Mouse (Mus musculus) urinary bladder, adult 2 months (tissue): Measurements from ENCODE around the gene Sult6b1. TPM values are rescaled to one million over a fixed set of nuclear protein-coding genes. Genes with fewer than 3 reads are reported as not detected.

Experiments used
- DNase-seq: peaks from one replicate; pipeline ENCODE4 v3.0.0; 2022; ENCODE audit warnings: low spot score
- polyA plus RNA-seq: library from polyadenylated mRNA; depleted of rRNA; stranded (reverse); fragments of >200 nt; gene quantifications from 2 replicates; pipeline ENCODE4 v1.2.3, GENCODE M21; 2012; rRNA removed

Sult6b1 gene
- not detected in 2 replicates for polyA plus RNA-seq

DNA sequence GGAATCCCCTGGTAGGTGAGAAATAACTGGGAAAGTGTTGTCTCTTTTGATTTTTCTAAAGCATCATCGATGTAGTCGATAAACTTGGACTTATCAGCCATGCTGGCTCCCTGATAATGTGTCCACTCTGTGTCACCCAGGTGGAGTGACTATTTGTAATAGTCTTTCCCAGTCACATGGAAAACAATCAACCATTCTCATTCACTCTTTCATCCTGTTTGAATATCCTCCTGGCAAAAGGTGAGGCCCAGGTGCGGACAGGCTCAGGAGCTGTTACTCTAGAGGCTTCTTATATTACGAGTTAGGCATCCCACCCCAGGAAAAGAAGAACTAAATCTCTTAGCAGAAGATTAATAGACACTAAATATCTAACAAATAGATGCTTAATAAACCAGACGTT lies at the start of gene Sult6b1:
Gene Sult6b1 (minus strand): TSS at position 101 of the 400 bp plus-strand sequence.
- no peak for DNase-seq

- no peak for DNase-seq
Observed at GRCm38 (mm10) chr17:78953240-78953639, 46.4 kb upstream of the Sult6b1 start.

DNA sequence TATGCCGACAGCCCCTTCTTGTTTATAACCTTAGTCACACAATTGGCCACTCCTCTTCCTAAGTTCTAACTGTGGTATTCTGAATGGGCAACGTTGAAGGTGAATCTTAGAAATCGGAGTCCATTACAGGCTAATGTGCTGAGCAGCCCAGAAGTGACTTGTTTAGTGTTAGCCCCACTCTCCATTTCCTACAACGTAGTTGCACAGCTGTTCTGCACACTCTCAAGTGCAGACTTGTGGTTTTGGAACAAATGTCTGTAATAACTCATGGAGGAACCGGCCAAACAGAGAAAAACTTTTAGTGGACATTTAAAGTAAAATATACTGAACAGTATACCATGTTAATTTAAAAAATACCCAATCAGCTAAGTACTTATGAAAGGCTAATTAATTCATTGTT lies 45.3 kb upstream of the Sult6b1 start:
- DNase-seq = no peak

GRCm38 (mm10) chr17:78951225-78951624 lies 44.4 kb upstream of the Sult6b1 start:
- no peak for DNase-seq

GRCm38 (mm10) chr17:78942579-78942978 lies 35.8 kb upstream of the Sult6b1 start:
- DNase-seq = no peak

DNA sequence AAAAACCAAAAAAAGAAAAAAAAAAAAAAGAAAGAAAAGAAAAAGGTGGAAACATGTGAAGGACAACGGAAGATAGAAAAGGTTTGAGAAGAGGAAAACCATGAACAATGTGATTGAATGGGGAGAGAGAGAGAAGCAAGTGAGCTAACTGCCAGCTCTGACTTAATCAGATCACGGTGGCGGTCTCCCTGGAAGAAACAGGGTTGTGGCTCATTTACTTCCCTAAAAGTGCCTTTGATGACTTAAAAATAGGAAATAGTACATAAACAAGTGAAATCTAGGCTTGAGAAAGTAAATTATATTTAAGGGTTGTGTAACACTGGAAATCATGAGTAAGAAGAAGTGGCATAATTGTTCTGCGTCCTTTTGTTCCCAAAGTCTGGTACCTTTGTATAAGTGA lies 32.1 kb upstream of the Sult6b1 start:
- DNase-seq = no peak

DNA sequence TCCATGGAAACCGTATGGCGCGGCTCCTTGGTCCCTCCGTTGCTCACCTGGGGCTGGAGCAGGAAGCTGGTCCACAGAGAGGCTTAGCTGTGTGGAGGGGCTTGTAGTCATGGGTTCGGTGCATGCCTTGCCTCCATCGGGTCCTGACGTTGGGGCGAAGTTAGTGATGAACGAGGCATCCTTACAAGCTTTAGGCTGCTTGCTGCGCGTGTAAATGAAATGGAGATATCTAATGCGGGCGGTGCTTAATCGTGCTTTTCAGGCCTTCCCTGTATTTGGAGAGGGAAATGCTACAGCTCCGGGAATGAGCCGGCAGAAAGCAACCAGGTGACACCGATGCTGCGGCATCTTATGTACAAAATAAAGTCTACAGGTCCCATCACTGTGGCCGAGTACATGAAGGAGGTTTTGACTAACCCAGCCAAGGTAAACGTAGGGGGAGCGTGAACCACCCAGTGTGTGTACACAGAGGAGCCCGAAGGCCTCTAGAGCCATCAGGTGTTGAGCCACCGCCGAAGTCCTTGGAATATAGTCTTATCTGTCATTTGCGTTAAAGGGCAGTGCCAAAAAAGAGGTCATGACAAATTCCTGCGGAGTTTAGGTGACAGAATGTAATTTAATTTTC lies 30.5 kb upstream of the Sult6b1 start:
- DNase-seq = no peak

DNA sequence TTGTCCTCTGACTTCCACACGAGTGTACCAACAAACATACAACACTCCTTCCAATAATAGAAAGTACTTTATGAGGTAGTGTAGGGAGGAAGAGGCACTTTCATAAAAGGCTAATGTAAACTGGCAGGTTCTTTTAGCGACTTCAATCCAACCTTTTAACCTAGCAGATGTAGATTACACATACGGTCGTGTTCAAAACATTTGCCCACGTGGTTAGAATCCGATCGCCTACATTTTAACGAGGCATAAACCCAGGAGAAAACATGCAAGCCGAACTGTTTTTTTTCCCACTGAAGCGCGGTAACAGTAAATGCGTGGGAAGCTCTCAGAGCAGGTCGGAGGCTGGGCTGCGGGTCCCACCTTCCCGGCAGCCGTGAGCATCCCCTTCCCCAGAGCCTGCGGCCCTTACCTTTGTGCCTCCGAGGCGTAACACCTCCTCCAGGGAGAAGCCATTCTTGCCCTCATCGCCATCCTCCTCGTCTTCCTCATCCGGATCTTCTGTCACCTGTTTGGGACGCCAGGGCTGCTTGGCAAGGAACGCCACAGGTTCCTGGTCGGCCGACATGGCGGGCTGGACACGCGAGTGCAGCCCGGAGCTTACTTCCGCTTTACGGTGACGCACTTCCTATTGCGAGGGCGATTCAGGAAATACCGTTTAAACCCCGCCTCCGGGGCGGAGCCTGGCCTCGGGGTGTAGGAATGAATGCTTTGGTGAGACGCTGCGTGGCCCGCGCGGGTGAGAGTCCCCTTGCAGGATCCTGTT lies 29.9 kb upstream of the Sult6b1 start, which contains the start of the genes Cebpz and Ndufaf7:
Gene Cebpz (minus strand): TSS at position 601 of the 763 bp plus-strand sequence.
Gene Ndufaf7 (plus strand): TSS at position 671 of the 763 bp plus-strand sequence.
- peak; percentile 80 for DNase-seq

- DNase-seq = no peak
Observed at GRCm38 (mm10) chr17:78935857-78936256, 29.1 kb upstream of the Sult6b1 start.

DNA sequence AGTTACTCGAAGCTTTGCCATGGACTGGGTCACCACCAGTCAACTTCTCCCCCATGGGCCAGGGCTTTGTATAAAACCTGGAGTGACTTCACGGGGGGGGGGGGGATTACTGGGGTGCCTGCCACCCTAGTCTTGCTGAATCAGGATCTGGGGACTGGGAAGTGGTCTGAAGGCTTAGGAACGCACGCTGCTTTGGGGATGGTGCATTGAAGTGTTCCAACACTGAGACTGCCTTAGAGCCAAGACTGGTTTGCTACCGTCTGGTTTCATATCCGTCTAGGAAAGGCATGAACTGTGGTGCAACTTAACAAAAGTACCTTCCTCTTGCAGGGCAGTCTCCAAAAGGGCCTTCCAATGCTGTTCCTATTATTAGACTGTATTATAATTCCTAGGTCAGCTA lies 10.9 kb upstream of the Sult6b1 start:
- DNase-seq = no peak

- no peak for DNase-seq
Observed at GRCm38 (mm10) chr17:78916899-78917298, 10.1 kb upstream of the Sult6b1 start.

GRCm38 (mm10) chr17:78916369-78916813 lies 9.6 kb upstream of the Sult6b1 start, which contains the start of gene Cebpzos:
Gene Cebpzos, plus strand, starts transcription at chr17:78916500.
- peak; percentile 72 for DNase-seq

DNA sequence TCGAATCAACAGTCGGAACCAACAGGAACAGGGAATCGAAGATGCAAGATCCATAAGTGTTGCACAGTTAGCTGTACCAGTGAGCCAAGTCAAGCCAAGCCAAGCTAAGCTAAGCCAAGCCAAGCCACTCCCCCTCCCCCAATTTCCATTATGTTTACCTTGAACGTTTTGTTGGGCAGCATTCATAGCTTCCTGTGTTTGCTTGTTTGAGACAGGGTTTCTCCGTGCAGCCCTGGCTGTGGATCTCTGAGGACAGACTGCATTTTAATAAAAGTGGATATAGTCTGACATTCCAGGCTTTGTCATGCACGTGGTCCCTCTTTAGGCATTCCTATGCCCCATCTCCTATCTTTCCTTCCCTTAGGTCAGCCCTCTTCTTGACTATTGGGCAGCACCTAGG lies 9.0 kb upstream of the Sult6b1 start:
- no peak for DNase-seq

DNA sequence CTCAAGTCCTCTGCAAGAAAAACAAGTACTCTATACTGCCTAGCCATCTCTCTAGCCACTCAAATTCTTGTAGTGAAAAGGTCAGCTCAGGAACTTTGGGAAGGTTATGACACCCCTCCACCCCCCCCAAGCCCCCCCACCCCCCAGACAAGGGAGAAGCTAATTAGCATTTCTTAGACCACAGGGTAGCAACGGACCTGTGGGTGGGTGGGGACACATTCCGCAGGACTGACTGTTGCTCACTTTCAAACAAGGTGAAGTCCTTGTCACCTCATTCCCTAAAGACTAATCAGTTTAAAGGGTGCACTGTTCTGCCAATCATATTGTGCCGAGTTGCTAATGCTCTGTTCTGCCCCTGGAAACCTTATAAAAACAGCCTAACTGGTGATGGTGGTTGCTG lies 7.1 kb upstream of the Sult6b1 start:
- no peak for DNase-seq

DNA sequence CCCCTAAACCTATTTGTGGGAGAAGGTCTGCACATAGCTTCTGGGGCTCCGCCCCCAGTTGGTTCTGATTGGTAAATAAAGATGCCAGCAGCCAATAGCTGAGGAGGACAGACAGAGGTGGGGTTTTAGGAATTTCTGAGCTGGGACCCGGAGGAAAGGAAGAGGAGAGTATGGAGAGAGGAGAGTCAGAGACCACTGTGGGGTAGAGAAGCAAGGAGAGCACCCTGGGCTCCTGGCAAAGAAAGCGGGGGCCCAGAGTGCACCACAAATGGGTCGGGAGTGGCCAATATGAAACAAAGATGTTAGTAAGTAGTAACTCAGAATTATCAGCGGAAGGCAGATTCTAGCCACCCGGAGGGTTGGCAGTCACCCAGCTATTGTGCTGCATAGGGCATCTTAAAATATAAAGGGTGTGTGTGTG lies 6.1 kb upstream of the Sult6b1 start:
- no peak for DNase-seq

- no peak for DNase-seq
Observed at GRCm38 (mm10) chr17:78909374-78909773, 2.6 kb upstream of the Sult6b1 start.

DNA sequence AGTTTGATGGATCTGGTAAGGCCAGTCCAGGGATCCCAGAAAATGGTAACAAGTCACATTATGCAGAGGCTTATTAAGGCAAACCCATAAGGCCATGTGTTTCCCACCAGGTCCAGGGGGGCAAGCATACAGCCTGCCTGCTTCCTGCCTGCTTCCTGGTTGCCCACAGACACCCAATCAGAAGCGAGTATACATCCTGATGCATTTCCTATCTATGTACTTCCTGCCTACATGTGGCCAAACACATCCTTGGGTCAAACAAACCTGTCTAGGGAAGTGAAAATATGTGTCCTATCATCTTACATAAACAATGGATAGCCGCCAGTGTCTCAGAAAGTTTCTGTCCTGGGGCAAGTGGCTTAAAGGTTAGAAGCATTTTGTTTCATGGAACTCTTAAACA lies 3.6 kb downstream of the Sult6b1 start:
- DNase-seq = no peak

DNA sequence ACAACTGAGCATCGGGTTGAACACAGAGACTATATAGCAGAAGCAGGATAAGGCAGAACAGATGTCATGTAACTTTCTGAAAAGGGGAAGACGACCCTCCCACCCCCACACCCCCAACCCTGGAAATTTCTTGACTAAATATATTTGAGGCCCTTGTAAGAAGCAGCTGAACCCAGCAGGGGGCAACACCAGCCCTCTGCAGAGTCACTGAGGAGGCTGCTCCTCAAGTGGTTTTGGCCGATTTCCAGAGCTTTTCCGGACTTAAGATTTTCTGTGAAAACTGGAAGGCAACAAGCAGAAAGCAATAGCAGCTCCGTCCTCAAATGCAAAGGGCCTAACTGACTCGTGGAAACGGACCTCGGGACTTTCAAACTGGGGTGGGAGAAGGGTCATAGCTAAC lies 11.4 kb downstream of the Sult6b1 start:
- no peak for DNase-seq

DNA sequence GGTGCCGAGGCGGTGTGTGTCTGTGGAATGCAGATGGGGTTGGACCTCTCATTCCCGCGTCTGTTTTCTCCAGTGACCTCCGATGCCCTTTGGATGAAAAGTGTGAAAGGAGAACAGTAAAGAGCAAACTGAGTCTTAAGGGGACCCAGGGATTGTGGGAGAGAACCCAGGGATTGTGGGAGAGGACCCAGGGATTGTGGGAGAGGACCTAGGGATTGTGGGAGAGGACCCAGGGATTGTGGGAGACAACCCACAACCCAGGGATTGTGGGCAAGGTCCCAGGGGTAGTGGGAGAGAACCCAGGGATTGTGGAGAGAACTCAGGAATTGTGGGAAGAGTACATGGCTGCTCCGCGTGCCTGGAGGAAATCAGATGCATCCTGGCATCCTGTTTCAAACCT lies 11.8 kb downstream of the Sult6b1 start:
- DNase-seq = no peak

GRCm38 (mm10) chr17:78891020-78891419 lies 15.8 kb downstream of the Sult6b1 start:
- DNase-seq = no peak

GRCm38 (mm10) chr17:78889184-78889583 lies 17.6 kb downstream of the Sult6b1 start:
- DNase-seq = no peak

DNA sequence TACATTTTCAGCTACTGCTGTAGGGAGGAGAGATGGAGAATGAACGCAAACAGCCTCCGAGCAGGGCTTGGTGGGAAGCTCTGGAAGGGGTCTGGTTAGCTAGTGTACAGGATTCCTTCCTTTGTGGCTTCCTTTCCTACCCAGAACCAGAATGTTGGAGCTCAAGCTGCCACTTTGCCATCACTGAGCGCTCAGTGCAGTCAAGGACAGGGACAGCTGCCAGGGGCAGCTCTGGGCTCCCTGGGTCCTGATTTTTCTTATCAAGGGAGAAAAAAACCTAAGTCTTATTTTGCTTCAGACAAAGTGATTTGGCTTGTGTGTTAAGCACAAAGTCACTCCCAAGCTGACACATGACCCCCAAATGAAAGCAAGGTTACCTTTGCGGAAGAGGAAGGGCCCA lies 18.2 kb downstream of the Sult6b1 start:
- no peak for DNase-seq
